Mouse (Mus musculus) adrenal gland, adult 2 months (tissue): ENCODE measurements around the gene Tapt1. TPM values are rescaled to one million over a fixed set of nuclear protein-coding genes. Genes with fewer than 3 reads are reported as not detected.

ENCODE experiments used
- DNase-seq: peaks from one replicate; pipeline ENCODE4 v3.0.0; 2021
- polyA plus RNA-seq: library from polyadenylated mRNA; depleted of rRNA; stranded (reverse); fragments of >200 nt; gene quantifications from 2 replicates; pipeline ENCODE4 v1.2.3, GENCODE M21; 2012
- total RNA-seq, 2 experiments: library from RNA; stranded (reverse); gene quantifications; 2 replicates each; pipeline ENCODE4 v1.2.3; 2021

Gene Tapt1
- total and polyA plus RNA-seq, 3 experiments = 22.6 to 64.1 (median 46.3) TPM

- DNase-seq = no peak
These were observed 28.0 kb downstream of the Tapt1 start for GRCm38 (mm10) chr5:44198471-44198870.

DNA sequence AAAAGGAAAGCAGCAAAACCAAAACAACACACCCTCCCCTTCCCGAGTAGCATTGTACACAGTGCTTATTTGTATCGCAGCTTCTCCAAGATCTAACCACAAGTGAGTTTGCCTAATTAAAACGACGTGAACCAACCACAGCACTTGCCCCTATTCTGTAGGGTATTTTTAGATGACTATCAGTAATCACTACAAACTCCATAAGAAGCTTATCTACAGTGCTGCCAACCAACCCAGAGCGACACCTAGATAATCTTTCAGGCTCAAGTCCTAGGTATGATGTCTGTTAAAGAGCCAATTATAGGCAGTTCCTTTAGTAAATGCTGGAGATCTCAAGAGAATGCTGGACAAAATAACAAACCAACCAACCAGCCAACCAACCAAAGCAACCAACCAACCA, 28.6 kb downstream of the Tapt1 start:
- no peak for DNase-seq

GRCm38 (mm10) chr5:44196167-44196566, 30.3 kb downstream of the Tapt1 start:
- no peak for DNase-seq

DNA sequence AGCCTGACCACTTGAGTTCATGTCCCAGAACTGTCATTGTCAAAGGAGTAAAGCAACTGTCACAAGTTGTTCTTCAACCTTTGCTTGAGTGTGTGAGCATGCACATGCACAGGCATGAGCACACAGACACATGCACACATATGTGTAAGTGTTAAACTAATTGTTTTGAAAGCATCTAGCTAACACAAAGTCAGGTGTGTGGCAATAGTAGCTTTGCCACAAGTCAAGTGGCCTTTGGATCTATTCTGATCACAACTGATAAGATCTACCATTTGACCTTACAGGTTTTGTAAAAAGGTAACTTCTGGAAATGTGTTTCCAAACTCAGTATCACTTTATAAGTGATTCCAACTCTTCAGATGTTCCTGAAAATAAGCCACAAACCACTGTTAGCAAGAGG, 39.1 kb downstream of the Tapt1 start:
- no peak for DNase-seq

- no peak for DNase-seq
These were observed 44.8 kb downstream of the Tapt1 start for GRCm38 (mm10) chr5:44181669-44182068.

GRCm38 (mm10) chr5:44180450-44180849, 46.0 kb downstream of the Tapt1 start:
- no peak for DNase-seq

GRCm38 (mm10) chr5:44174046-44174445, 52.4 kb downstream of the Tapt1 start:
- DNase-seq = no peak

- DNase-seq = no peak
These were observed 59.6 kb downstream of the Tapt1 start for GRCm38 (mm10) chr5:44166866-44167265.

- peak; percentile 24 for DNase-seq
These were observed 60.6 kb downstream of the Tapt1 start for GRCm38 (mm10) chr5:44165854-44166253.

DNA sequence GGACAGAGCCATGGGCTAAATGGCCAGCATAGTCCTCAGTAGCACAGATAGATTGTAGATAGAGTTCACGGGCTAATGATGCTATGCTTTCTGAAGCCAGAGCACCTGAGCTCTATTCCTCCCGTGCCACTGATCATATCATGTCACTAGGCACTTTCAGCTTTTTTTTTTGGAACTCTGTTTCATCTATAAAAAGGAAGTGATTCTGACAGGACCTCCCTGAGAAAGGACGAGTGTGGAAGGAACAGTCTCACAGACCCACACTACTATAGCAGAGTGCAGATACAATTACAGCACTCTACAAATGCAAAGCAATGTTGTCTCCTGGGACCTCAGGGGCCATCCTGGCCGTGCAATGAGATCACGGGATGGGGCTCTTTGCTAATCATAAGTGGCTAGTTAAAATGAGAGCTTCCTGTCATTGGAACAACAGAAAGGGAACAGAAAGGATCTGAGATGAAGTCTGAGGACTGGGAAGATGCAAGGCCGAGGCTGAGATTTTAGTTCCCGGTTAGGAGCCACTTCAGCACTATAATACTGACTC, 62.1 kb downstream of the Tapt1 start:
- no peak for DNase-seq

DNA sequence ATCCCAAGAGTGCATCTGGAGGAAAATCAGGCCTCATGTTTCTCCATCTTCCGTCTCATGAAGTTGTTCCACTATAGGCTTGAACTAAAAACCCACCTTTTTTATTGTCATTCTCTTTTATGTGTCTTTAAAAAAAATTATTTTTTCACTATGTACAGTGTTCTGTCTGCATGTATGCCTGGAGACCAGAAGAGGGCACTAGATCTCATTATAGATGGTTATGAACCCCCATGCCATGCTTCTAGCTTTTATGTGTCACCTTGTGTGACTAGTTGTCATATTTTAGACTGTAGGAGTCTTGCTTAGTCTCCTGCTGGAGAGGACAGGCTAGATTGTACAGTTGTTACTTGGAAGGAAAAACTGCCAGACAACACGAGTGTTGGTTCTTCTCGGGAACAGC, 63.1 kb downstream of the Tapt1 start:
- no peak for DNase-seq

- DNase-seq = no peak
These were observed 63.6 kb downstream of the Tapt1 start for GRCm38 (mm10) chr5:44162786-44163185.

GRCm38 (mm10) chr5:44159679-44160438, 66.6 kb downstream of the Tapt1 start:
- DNase-seq = no peak

DNA sequence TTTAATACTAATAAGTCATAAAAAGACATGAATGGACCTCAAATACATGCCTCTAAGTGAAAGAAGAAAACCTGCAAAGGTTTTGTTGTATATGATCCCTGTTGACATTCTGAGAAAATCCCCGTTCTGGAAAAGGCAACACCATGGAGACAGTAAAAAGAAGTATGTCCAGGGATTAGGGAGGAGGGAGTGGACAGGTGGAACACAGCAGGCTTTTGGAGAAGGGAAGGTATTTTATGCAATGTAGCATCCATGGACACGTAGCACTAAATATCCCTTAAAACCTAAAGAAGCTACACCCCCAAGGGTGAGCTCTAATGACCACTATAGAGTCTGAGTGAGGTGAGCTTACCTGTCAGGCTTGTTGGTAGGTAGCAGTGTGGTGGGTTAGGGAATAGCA, 67.2 kb downstream of the Tapt1 start:
- DNase-seq = no peak

- DNase-seq = no peak
These were observed 68.0 kb downstream of the Tapt1 start for GRCm38 (mm10) chr5:44158458-44158857.

DNA sequence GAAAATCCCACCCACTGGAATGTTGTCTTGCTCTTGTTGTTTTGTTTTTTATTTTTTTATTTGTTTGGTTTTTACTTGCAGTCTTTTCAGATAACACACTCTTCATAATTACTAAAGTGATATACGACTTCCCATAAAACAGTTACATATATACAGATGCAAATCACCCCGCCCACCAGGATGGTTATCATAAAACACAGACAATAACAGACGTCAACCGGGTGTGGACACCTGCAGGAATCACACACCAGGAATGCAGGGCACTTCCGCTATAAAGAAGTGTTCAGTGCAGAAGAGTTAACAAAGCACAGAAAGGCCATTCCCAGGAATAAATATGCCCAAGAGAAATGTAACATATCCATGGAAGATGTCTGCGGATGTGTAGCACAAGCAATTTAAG, 68.7 kb downstream of the Tapt1 start:
- DNase-seq = no peak

- no peak for DNase-seq
These were observed 73.4 kb downstream of the Tapt1 start for GRCm38 (mm10) chr5:44153050-44153449.

- peak; percentile 30 for DNase-seq
These were observed 74.9 kb downstream of the Tapt1 start for GRCm38 (mm10) chr5:44151327-44152051.

- DNase-seq = no peak
These were observed 78.7 kb downstream of the Tapt1 start for GRCm38 (mm10) chr5:44147732-44148131.

GRCm38 (mm10) chr5:44146437-44147332, 79.7 kb downstream of the Tapt1 start:
- DNase-seq = no peak

DNA sequence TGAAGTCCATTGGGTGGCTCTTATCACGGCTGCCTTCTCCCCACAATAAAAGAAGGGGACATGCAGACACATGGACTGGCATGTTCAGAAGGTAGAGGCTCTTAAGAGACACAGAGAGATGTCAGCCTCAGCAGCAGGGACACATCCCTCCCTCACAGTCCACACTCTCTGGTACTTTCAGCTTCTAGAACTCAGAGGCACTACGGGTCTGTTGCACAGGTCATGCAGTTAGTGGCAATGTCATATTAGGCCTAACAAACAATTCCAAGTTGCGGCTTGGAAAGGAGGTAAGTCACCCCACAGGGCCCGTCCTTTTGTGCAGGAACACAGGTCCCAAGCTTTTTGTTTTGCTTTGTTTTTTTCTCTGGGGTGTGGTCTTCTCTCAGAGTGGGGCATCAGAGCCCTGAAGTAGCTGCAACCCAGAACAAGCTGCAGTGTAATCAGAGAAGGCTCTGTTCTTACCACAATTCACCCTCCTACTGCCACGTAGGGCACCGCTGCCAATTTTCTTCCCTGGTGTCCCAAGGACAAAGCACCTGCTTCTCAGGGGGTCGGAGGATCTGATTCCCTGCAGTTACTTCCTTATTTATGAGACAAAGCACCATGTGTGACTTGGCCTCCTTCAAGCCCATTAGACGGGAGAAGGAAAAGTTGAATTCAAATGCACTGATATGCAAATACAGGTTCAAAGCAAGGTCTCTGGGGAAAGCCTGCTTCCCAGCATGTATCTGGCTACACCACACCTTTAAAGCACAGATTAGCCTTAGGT, 82.8 kb downstream of the Tapt1 start:
- DNase-seq = no peak
